Mouse (Mus musculus) kidney, postnatal 25 days (tissue): ENCODE measurements around the gene Lonp1.
A peak's percentile ranks its signal among the peaks of the same experiment; 100 is the strongest.
"Not testable (repeated sequence)": the region's sequence is repeated elsewhere in the genome, so short reads cannot be mapped to it uniquely, and the experiment has no call there.

Experiments
- DNase-seq, 2 experiments: peaks; one replicate each; pipeline ENCODE4 v3.0.0; 2021; ENCODE audit warnings: mixed read lengths in 2 of 2

Gene Lonp1

DNA sequence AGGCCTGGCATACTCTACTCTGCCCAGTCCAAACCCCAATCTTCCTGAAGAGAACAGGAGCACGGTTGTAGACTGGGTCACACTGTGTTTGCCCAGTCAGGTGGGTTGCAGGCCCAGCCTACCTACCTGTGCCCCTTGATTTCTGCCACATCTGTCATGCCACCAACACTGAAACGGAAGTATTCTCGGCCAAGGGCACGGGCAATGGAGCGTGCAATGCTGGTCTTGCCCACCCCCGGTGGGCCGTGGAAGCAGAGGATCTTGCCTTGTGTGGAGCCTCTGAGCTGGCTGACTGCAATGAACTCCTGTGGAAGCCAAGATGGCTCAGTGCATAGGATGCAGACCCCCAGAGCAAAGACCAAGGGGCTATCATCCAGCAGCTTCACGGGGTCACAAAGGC, 9.1 kb downstream of the Lonp1 start:
- DNase-seq, result no peak

DNA sequence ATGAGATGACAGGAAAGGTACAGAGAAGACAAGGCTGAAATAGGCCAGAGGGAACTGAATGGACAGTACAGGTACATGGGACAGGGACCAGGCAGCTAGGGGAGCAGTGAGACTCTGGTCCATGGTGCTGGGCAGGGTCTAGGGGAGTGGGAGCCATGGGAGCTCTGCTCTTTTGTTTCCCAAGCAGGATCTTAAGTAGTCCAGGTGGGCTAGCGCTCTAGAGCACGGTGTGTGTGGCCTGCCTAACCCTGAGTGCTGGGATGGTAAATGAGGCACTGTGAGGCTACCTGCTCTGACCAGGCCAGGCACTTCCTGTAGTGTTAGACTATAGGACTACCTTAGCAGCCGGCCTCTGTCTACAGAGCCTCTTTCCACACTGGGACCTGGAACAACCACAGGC, 10.0 kb downstream of the Lonp1 start:
- no peak for DNase-seq

DNA sequence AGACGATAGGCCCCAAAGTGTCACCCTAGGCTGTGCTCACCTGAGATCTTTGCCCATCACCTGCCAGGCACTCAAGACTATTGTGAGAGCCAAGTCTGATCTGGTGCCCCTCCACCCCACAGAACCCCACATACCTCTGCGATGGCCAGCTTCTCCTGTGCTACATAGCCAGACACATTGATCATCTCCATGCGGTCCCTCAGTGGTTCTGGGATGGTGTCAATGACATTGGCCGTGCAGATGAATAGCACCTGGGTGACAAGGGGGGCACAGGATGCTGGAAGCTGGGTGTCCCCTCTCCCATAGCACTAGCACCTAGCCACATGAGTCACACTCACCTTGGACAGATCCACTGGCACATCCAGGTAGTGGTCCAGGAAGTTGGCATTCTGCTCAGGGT, 10.9 kb downstream of the Lonp1 start:
- DNase-seq, result no peak

DNA sequence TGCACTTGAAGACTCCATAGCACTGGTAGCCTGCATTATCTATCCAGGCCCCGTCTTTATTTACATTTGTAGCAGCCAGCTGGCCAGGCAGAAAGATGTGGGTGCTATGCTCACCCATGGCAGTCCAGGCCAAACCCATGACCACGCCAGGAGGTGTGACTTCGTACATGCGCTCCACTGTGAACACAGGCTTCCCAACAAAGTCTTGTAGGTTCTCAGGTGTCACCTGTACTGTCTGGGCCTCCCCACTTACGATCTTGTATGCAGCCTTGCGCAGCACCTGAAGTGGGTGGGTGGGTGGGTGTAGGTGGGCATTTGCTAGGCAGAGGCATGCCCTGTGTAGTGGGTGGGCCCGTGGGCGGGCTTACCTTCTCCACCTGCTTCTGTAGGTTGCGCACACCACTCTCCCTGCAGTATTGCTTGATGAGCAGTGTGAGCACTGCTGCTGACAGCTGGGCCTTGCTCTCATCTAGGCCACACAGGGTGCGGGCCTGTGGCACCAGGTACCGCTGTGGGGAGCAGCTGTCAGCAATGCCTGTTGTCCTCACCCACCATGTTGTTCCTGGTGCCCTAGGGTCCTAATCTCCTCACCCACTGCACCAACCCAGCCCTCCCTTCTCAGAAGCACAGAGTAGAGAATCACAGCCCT, 11.4 kb downstream of the Lonp1 start:
- DNase-seq, result no peak

DNA sequence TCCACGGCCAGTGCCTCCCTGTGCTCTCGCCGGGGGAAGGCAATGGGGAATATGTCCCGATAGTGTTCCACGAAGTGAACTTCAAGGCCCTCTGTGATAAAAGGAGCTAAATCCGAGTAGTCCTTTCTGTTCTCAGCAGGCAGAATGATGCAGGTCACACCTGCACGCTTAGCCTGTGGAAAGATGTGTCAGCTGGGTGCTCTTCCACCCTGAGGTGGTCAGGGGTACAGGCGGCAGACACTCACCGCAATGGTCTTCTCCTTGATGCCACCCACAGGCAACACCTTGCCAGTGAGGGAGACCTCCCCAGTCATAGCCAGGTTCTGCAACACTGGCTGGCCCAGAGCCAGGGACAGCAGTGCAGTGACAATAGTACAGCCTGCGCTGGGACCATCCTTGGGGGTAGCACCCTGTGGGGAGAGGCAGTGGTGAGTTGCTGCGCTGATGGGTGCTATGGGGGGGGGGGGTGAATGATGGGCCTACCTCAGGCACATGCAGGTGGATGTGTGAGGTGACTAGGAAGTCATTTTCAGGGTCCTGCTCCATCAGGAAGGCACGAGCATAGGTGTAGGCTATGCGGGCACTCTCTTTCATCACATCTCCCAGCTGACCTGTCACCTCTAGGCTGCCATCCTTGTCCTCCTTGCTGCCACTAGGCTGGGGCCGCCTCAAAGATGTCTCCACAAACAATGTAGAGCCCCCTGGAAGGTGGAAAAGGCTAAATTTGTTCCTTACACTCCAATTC, 12.1 kb downstream of the Lonp1 start:
- peak in 1 of 2 experiments; percentile 61 for DNase-seq

DNA sequence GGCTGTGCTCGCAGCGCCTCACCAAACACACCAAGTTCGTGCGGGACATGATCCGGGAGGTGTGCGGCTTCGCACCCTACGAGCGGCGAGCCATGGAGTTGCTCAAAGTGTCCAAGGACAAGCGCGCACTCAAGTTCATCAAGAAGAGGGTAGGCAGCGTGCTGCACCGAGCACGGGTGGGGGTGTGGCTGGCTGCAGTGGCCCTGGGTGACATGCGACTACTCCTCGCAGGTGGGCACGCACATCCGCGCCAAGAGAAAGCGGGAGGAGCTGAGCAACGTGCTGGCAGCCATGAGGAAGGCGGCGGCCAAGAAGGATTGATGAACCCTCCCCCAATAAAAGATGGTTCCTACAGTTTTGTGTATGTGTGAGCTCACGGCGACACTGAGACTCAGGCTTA, 12.8 kb downstream of the Lonp1 start:
- DNase-seq, result not testable (repeated sequence)

DNA sequence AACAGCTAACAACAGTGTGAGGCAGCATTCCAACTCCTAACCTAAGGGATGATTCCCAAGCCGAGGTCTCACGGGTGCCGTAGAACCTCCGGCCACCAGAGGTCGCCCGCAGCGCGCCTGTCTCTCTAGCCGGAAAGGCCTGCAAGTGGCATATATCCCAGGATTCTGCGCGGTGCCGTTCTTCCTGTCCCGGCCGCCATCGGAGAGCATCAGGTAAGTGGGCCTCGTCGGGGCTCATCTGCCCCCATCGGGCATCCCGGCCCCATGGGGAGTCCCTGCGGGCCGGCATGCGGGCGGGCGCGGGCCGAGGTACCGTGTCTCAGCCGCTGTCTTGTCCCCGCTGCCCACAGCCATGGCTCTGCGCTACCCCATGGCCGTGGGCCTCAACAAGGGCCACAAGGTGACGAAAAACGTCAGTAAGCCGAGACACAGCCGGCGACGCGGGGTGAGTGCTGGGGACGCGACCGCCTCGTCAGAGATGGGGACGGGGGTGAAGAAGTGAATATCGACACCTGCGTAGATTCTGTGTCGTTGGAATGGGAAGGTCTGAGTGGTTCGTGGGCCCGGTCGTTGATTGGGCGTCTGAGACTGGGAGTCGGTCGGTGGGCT, 13.3 kb downstream of the Lonp1 start, which contains the start of gene Rpl36:
Gene Rpl36, plus strand, starts transcription at position 181 of the 609 bp plus-strand sequence.
- peak; percentile 97 for DNase-seq

DNA sequence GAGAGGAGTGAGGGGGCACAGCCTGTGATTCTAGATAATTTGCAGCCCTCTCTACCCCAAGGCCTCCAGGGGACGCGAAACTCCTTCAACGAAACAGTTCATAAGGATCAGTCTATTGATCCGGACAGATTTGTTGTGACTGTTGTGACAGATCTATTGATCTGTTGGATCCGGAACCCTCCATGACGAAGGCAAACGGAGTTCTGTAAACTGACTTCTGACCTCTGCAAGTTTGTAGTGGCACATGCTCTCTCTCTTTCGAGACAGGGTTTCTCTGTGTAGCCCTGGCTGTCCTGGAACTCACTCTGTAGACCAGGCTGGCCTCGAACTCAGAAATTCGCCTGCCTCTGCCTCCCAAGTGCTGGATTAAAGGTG, 14.1 kb downstream of the Lonp1 start:
- DNase-seq, result not testable (repeated sequence)

DNA sequence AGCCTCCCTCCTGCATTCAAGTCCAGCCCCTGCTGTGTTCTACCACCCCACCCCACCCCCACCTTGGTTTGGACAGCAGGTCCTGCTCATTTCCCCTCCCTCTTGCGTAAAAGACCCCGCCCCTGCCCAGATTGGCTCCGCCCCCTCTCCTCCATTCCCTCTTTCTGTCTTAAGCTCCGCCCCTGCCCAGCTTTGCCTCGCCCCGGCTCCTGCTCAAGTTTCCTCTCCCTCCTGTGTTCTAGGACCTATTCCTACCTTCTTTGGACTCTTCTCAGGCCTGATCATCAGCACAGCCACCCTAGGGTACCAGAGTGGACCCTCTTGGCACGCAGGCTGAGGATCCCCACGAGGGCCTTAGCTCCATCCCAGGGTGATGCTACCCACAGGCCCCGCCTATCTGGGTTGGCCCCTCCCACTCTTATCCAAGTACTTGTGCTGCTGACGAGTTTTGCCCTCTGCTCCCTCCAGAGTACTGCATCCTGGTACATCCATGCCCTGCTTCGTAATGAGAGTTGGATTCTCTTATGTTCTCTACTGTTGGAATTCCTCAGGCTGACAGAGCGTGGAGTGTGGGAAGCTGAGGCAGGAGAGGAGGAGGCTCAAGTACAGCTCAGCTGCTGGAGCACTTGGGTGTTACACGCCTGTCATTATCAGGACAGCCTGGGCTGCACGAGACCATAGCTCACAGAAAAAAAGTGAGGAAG, 14.7 kb downstream of the Lonp1 start:
- DNase-seq, result peak; percentile 56 to 71

DNA sequence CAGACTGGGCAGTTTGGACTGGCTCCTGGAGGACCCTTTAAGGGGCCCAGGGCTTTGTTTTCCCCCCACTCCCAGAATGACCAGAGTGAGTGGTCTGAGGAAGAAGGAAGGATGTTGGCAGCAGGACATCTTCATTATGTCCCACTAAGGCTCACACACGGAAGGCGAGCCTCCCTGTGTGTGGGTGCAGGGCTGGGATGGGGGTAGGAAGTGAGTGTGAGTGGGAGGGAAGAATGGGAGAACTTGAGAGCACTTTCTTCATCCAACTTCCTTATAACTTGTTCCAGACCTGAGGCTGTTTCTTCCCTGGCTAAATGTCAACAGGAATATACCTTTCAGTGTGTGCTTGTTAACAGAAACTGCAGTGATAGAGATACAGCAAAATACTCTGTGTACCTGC, 15.4 kb downstream of the Lonp1 start:
- no peak for DNase-seq

DNA sequence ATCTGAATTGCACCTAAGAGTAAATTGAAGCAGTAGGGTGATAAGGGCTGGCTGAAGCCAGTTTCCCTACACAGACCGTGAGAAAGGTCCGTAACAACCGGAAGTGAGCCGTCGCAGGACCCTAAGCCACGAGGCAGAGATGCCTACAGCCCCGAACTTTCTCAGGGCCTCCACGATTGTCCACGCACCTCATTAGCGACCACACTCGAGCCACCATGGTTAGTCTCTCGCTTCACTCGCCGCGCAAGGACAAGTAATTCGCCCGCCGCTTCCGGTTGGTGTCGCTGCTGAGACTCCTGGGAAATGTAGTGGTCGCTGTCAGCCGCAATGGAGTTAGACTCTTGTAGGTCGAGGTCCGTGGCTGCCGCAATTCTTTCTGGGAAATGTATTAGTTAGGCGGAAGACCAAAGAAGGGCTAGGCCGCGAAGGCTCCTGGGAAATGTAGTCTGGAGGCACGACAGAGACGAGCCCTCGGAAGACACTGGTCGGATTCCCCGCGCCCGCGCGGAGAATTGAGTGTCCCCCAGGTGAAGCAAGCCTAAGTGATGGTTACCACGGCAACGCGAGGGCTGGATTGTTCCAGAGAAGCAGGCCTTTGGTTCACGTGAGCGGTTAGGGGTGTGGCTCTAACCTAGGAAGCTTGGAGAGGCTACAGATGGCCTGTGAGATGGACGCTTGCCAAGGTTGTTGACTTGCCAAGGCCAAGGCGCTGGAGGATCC, 17.1 kb downstream of the Lonp1 start, which contains the start of gene 2410015M20Rik:
Gene 2410015M20Rik, minus strand, starts transcription at position 320 of the 720 bp plus-strand sequence.
- peak; percentile 97 to 98 for DNase-seq

DNA sequence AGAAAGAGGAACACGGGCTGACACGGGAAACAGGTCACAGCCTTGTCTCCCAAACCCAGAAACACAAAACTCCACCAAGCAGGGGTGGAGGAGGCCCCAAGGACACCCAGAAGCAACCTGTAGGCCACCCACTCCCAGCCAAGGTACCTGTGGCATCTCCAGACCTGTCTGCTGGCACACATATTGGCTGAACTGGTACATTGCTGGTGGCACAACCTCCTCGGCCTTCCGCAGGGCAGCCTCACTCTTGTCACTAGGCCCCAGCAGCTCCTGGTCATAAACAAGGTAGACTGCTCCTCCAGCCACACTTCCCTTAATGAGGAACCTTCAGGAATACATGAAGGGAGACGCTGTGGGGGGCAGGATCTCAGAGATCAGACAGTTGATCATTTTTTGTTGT, 18.0 kb downstream of the Lonp1 start:
- DNase-seq, result no peak

DNA sequence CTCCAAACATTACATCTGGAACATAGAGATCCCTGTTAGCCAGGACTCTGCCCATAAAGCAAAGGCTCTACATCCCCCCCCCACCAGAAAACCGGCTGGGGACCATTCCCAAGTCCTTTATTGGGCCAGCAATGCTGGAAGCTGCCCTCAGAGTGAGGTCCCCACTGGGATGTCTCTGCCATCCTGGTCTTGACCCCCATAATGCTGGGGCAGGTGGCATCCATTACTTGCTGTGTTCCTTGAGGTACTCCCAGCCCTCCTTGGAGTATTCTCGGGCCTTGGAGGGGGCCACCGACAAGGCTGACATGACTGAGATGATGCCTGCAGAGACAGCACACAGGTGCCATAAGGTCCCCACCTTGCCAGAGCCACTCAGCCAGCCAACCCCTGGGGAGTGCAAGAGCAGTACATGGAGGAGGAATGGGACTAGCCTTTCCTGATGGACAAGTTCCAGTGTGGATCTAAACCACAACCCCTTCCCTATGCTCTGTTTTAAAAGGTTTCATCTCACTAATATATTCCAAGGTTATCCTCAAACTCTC, 19.1 kb downstream of the Lonp1 start:
- no peak for DNase-seq

DNA sequence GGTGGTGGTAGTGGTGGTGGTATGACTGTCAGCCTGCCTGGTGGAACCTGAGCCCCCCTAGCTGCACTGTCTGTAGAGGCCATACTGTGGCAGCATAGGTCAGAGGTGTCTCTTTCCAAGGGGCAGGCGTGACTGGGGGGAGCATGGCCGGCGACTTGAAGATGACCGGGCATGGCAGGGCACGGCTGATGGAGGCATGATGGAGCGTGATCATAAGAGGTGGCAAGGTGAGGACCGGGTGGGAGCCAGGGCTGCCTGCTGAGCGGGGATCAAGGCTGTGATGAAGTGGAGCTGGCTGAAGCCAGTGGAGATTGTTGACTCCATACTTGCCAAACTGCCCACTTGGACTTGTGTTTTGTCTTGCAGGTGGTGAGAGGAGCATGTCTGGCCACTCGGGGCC, 21.3 kb downstream of the Lonp1 start:
- DNase-seq, result no peak

DNA sequence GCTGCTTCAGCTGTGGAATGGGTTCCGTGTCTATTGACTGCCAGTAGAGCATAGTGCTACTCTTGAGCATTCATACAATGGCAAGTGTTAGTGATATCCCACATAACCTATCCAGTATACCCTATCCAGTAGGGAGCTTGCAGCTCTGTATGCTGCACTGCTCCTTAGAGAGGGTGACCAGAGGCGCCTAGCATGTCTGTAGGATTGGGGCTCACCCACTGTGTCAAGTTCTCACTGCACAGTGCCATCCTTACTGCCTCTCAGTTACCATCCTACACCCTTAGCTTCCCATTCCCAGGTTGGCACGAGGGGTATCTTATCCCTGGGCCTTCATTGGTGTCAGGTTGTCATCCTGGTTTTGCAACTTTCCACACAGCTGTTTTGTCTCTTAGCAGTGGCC, 22.3 kb downstream of the Lonp1 start:
- no peak for DNase-seq

DNA sequence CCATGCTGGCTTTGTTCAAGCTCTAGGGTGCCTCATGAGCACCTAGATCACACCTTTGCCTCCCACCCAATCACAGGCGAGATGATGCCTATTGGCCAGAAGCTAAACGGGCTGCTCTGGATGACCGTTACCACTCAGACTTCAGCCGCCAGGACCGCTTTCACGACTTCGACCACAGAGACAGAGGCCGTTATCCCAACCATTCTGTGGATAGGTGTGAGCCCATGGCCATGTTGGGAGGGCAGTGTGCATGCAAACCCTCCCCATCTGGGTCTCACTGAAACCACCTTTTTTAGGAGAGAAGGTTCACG, 22.7 kb downstream of the Lonp1 start:
- no peak for DNase-seq

DNA sequence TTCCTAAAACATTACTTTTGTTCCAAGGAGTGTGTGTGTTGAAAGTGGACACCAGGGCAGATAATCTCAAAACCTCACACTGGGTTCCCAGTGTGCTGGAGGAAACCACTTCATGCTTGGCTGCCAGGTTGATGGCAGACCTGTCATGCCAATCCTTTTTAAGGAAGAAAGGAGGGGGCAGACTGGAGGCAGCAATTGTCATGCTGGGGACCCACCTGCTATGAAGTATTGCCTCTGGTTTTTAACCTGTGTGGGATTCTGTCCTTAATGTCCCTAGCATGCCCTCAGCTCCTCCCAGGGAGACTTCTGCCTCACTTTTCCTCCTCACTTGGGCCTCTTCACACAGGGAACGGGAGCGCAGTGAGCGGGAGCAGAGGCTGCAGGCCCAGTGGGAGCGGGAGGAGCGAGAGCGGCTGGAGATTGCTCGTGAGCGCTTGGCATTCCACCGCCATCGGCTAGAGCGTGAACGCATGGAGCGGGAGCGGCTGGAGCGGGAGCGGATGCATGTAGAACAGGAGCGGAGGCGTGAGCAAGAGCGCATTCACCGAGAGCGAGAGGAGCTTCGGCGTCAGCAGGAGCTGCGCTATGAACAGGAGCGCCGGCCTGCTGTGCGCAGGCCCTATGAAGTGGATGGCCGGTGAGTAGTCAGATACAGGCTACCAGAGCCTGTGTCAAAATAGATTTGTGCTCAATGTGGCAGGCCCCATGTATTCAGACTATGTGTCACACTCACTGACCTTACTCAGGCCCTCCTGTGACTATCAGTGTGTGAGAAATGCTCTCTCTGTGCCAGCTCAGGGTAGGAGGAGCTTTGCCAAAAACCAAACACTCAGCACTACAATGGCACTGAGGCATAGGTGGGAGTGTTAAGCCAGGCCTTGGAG, 23.3 kb downstream of the Lonp1 start:
- DNase-seq, result no peak

DNA sequence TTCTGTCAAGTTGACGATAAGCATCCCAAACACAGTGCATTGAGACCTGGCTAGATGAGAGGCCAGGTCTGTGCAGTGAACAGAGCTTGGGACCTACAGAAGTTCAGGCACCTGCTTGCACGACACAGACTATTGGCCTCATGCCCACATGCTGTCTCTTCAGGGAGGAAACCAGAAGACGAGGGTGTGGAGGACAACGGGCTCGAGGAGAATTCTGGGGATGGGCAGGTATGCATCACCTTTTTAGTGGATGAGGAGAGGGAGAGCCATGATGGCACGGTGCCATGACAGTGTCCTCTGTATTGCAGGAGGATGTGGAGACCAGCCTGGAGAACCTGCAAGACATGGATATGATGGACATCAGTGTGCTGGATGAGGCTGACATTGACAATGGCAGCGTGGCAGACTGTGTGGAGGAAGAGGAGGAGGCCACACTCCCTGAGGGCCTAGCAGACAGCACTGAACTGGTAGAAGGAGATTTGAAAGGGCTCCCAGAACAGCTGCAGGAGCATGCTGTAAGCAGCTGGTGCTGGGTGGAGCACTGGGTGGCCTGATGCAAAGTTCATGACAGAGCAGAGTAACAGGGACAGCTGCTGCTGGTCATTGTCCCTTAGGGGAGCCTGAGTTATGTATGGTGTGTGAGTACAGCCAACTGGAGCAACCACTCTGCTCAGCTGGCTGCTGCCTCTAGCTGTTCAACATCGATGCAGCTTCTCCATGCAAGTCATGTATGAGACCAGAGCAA, 33.0 kb downstream of the Lonp1 start:
- no peak for DNase-seq

DNA sequence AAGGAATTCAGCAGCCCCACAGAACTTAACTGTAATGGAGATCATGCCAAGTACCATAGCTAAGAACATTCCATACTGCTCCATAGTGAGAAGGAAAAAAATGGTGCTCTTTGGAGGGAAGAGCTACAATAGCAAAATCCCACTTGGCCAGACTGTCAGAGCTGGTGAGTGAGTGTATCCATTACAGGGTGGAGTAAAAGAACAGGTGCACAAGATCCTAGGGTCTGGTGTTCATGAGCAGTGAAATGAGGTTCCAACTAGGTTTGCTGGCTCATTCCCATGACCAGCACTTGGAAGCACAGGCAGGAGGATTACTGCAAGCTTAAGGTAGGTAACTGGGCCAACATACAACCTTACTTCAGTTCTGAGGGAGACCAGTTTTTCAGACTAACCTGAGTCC, 34.1 kb downstream of the Lonp1 start:
- no peak for DNase-seq

DNA sequence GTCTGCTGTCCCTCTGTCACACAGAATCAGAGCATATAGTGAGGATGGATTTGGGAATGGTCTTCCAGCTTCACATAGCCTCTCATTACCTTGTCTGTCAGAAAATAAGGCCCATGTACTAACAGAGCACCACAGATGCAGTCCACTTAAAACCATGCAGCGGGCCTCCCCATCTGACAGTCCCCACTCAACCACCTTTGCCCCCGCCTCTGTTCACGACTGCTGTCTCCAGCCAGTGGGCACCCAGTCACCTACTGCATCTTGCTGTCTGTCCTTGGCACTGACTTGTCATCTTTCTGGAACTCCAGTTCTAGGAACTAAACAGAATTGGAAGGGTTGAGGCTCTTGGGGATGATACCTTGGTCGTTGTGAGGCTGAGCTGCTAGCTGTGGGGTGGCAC, 37.8 kb downstream of the Lonp1 start:
- DNase-seq, result no peak

DNA sequence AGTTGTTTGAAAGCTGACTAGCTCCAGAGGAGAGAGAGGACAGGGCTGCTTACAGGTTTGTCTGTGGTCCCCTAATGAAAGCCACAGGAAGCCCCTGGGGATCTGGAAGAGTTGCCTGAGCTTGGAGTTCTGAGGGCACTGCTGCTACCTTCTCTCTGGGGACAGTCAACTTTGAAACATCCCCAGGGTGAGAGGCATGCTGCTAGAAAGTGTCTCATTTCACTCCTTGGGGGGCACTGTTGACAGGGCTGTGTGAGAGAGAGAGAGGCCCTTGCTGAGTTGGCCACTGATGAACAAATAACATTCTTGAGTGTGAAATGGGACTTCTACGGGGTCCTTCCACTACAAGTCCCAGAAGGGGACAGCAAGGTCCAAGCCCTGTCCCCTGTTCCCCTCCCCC, 38.9 kb downstream of the Lonp1 start:
- no peak for DNase-seq
